Comparison of ENCODE assay signal across 8 mouse cellular contexts in genomic region chr14:60252004-60253000, GRCm38 (mm10). TPM values are rescaled to one million over a fixed set of nuclear protein-coding genes. Genes with fewer than 3 reads are reported as not detected.
DNase-seq lines count a peak whose midpoint lies in the region; ATAC-seq and TF ChIP-seq lines count a peak whose summit lies in the region.

No protein-coding gene starts in this region.

- TF ChIP-seq CTCF in spleen, adult 2 months (IDR thresholded peaks at IDR 0.05; ENCODE audit: extremely low read depth, insufficient read depth, insufficient read length, insufficient replicate concordance): no peak
- TF ChIP-seq CTCF in forebrain, postnatal 0 days (IDR thresholded peaks at IDR 0.05; ENCODE audit: low read depth): peak; percentile 37; the same call in 1 of the 2 replicates

- no peaks in the 10 kb centered on the region for H3K9me3 ChIP-seq in forebrain, postnatal 0 days (ENCODE audit: low read length)
- no peaks in the 10 kb centered on the region for H3K9me3 ChIP-seq in neural tube, embryonic 13.5 days

- H3K4me1 ChIP-seq in spleen, adult 2 months (ENCODE audit: control insufficient read depth, insufficient read depth, insufficient read length): peaks cover 10% of the 10 kb centered on the region
- H3K4me1 ChIP-seq in forebrain, postnatal 0 days (ENCODE audit: insufficient read depth): peaks cover 3% of the 10 kb centered on the region
- peaks cover 32% of the 10 kb centered on the region for H3K4me1 ChIP-seq in neural tube, embryonic 13.5 days (replicated peaks)

- peak overlapping the region; percentile 83 for H3K4me2 ChIP-seq in forebrain, postnatal 0 days (ENCODE audit: low read depth)
- peak overlapping the region; percentile 88 for H3K4me2 ChIP-seq in neural tube, embryonic 13.5 days

- peak; percentile 20 for ATAC-seq in forebrain, postnatal 0 days
- peak; percentile 55 for ATAC-seq in neural tube, embryonic 13.5 days (ENCODE audit: low read depth)

- H3K36me3 ChIP-seq in spleen, adult 2 months (ENCODE audit: control insufficient read depth, insufficient read depth, low read length): no peaks in the 10 kb centered on the region
- H3K36me3 ChIP-seq in forebrain, postnatal 0 days (ENCODE audit: insufficient read depth): no peaks in the 10 kb centered on the region
- H3K36me3 ChIP-seq in neural tube, embryonic 13.5 days: no peaks in the 10 kb centered on the region

- peak overlapping the region; percentile 87 for H3K9ac ChIP-seq in forebrain, postnatal 0 days
- H3K9ac ChIP-seq in neural tube, embryonic 13.5 days: peak overlapping the region; percentile 82

- no peak for TF ChIP-seq POLR2A in spleen, adult 2 months (IDR thresholded peaks at IDR 0.05; ENCODE audit: low read depth, low read length)

- no peaks in the 10 kb centered on the region for H3K27me3 ChIP-seq in spleen, adult 2 months (ENCODE audit: control insufficient read depth, insufficient read depth, low read length)
- no peaks in the 10 kb centered on the region for H3K27me3 ChIP-seq in forebrain, postnatal 0 days (ENCODE audit: insufficient read depth, low read length)
- H3K27me3 ChIP-seq in neural tube, embryonic 13.5 days: no peaks in the 10 kb centered on the region

- 27% methylated on average over 15 of the region's 15 CpGs for WGBS in spleen, adult 2 months
- 17% methylated on average over 15 of the region's 15 CpGs for WGBS in forebrain, postnatal 0 days
- 20% methylated on average over 15 of the region's 15 CpGs for WGBS in neural tube, embryonic 13.5 days

- peak overlapping the region; percentile 90 for H3K27ac ChIP-seq in spleen, adult 2 months (ENCODE audit: insufficient read depth, low read length)
- peak overlapping the region; percentile 94 for H3K27ac ChIP-seq in forebrain, postnatal 0 days (ENCODE audit: low read depth, low read length)
- H3K27ac ChIP-seq in neural tube, embryonic 13.5 days (replicated peaks): peak overlapping the region; percentile 96

- DNase-seq in adrenal gland, postnatal 14 days: peak; percentile 32
- no peak for DNase-seq in adrenal gland, adult 2 months
- no peak for DNase-seq in spleen, adult 2 months (ENCODE audit: low read depth in 1 of 2, low spot score in 2 of 2)
- no peak for DNase-seq in spleen, postnatal 10 days (ENCODE audit: low spot score in 2 of 2)
- peak; percentile 31 for DNase-seq in forebrain, postnatal 0 days
- peak; percentile 29 to 32 for DNase-seq in layer of hippocampus, postnatal 10 days (ENCODE audit: low spot score in 2 of 2)
- no peak for DNase-seq in urinary bladder, postnatal 4 days (ENCODE audit: low spot score in 2 of 2)

- peak overlapping the region; percentile 76 for H3K4me3 ChIP-seq in spleen, adult 2 months (ENCODE audit: extremely low read depth, insufficient read depth, insufficient read length)
- H3K4me3 ChIP-seq in forebrain, postnatal 0 days (ENCODE audit: low read depth, low read length): peak overlapping the region; percentile 77
- peak overlapping the region; percentile 88 for H3K4me3 ChIP-seq in neural tube, embryonic 13.5 days

RNA-seq across cellular contexts. Expression of gene Gm49336, which starts 1.0 kb away (rescaled TPM):
- 37.7 and 38.6 TPM in 2 replicates for total RNA-seq in adrenal gland, postnatal 14 days (2021)
- 10 to 100 TPM; 28.3 to 40.2 TPM for total RNA-seq in adrenal gland, adult 2 months (2021)
- 11.0 and 14.8 TPM in 2 replicates for polyA plus RNA-seq in adrenal gland, adult 2 months (2012; rRNA removed)
- 11.9 and 14.3 TPM in 2 replicates for polyA plus RNA-seq in spleen, adult 2 months (2012; rRNA removed)
- 124 and 138 TPM in 2 replicates for total RNA-seq in forebrain, postnatal 0 days (2014; rRNA removed)
- polyA plus RNA-seq in forebrain, postnatal 0 days (2015; fragmentation: Nextera tagmentation; extraction: Ambion mirVana): 29.0 and 35.7 TPM in 2 replicates
- 100 to 1,000 TPM in 1 of 2 experiments, 10 to 100 TPM in 1; 98.5 to 110 TPM for total RNA-seq in layer of hippocampus, postnatal 10 days (2021)
- 51.7 and 55.5 TPM in 2 replicates for polyA plus RNA-seq in neural tube, embryonic 13.5 days (2015; fragmentation: Nextera tagmentation; extraction: Ambion mirVana)

RNA-seq across cellular contexts. Expression of gene Nupl1, which starts 1.1 kb away (rescaled TPM):
- not detected in 2 replicates for total RNA-seq in adrenal gland, postnatal 14 days (2021)
- not detected for total RNA-seq in adrenal gland, adult 2 months (2021)
- not detected in 2 replicates for polyA plus RNA-seq in adrenal gland, adult 2 months (2012; rRNA removed)
- not detected in 2 replicates for polyA plus RNA-seq in spleen, adult 2 months (2012; rRNA removed)
- 0.23 TPM in 1 of 2 replicates, not detected in the other for total RNA-seq in forebrain, postnatal 0 days (2014; rRNA removed)
- not detected in 2 replicates for polyA plus RNA-seq in forebrain, postnatal 0 days (2015; fragmentation: Nextera tagmentation; extraction: Ambion mirVana)
- total RNA-seq in layer of hippocampus, postnatal 10 days (2021): under 1 TPM; 0.16 TPM
- 0.29 TPM in 1 of 2 replicates, not detected in the other for polyA plus RNA-seq in neural tube, embryonic 13.5 days (2015; fragmentation: Nextera tagmentation; extraction: Ambion mirVana)

RNA-seq across cellular contexts. Expression of gene Mtmr6, which starts 12.7 kb away (rescaled TPM):
- 39.1 and 46.0 TPM in 2 replicates for total RNA-seq in adrenal gland, postnatal 14 days (2021)
- 10 to 100 TPM; 38.6 to 53.6 TPM for total RNA-seq in adrenal gland, adult 2 months (2021)
- polyA plus RNA-seq in adrenal gland, adult 2 months (2012; rRNA removed): 8.4 and 9.7 TPM in 2 replicates
- 9.5 and 10.2 TPM in 2 replicates for polyA plus RNA-seq in spleen, adult 2 months (2012; rRNA removed)
- total RNA-seq in forebrain, postnatal 0 days (2014; rRNA removed): 53.5 and 61.0 TPM in 2 replicates
- 56.6 and 64.2 TPM in 2 replicates for polyA plus RNA-seq in forebrain, postnatal 0 days (2015; fragmentation: Nextera tagmentation; extraction: Ambion mirVana)
- 10 to 100 TPM; 89.7 to 98.9 TPM for total RNA-seq in layer of hippocampus, postnatal 10 days (2021)
- polyA plus RNA-seq in neural tube, embryonic 13.5 days (2015; fragmentation: Nextera tagmentation; extraction: Ambion mirVana): 65.0 and 68.2 TPM in 2 replicates

RNA-seq across cellular contexts. Expression of gene Atp8a2, which starts 55.3 kb away (rescaled TPM):
- total RNA-seq in adrenal gland, postnatal 14 days (2021): 0.82 and 2.3 TPM in 2 replicates
- 1 to 10 TPM in 1 of 2 experiments, under 1 TPM in 1; 0.76 to 1.2 TPM for total RNA-seq in adrenal gland, adult 2 months (2021)
- polyA plus RNA-seq in adrenal gland, adult 2 months (2012; rRNA removed): 0.15 and 0.17 TPM in 2 replicates
- 0.31 and 0.32 TPM in 2 replicates for polyA plus RNA-seq in spleen, adult 2 months (2012; rRNA removed)
- 33.6 and 41.9 TPM in 2 replicates for total RNA-seq in forebrain, postnatal 0 days (2014; rRNA removed)
- 18.3 and 38.0 TPM in 2 replicates for polyA plus RNA-seq in forebrain, postnatal 0 days (2015; fragmentation: Nextera tagmentation; extraction: Ambion mirVana)
- total RNA-seq in layer of hippocampus, postnatal 10 days (2021): 10 to 100 TPM; 61.5 to 72.0 TPM
- polyA plus RNA-seq in neural tube, embryonic 13.5 days (2015; fragmentation: Nextera tagmentation; extraction: Ambion mirVana): 32.7 and 36.6 TPM in 2 replicates

Comparison
In these comparisons a context has a peak if more than half of its experiments do, and no peak if none do; other contexts are left out.
1. DNase-seq: peak in adrenal gland, postnatal 14 days (single experiment), forebrain, postnatal 0 days (single experiment) and layer of hippocampus, postnatal 10 days (2 of 2); none in adrenal gland, adult 2 months (single experiment), spleen, adult 2 months (0 of 2), spleen, postnatal 10 days (0 of 2) and urinary bladder, postnatal 4 days (0 of 2).
2. Peak in every context shown above with its lines, with median percentiles within 50 percentile points of each other: H3K27ac ChIP-seq and H3K4me3 ChIP-seq.